Mouse (Mus musculus): ENCODE data around the gene Ccm2. TPM values are rescaled to one million over a fixed set of nuclear protein-coding genes. Genes with fewer than 3 reads are reported as not detected.

The Ccm2 gene
- polyA plus RNA-seq, 1 experiment: 52.3 TPM

DNA sequence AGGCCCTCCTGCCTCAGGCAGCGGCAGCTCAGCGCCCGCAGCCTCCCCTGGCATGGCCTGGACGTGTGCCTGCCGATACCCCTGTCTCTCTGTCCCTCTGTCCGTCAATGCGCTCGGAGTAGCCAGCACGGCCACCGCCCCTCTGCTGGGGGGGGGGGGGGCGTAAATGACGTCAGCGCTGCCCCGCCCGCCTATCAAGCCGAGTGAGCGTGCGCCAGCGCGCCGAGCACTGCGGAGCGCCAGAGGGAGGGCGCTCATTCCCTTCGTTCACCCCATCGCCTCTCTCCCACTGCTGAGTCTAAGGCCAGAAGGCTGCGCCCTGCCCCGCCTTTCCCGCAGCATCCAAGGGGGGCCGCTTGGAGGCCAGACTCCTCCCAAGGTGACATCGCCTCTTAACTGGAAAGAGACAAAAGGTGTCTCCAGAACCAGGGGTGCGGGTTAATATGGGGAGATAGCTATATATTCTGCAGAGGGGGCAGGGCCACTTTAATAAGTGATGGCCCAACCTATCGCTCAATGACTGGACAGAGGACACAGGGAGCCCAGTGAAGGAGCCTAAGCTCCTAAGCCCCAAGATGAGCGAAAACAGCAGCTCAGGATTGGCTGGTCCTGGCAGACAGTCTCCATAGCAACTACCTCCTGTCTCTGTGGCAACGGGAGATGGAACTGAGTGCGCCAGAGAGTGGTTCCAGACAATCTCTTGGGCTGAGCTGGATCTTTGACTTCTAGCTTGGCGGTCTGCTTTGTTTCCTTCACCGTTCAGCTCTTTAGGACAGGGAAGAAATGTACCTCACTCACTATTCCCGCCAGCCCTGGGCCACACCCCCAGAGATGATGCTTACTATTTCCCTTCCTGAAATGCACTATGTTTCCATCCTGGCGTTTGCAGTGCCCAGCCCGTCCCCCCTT is 59.1 kb downstream of the Ccm2 start, which contains the start of gene Nacad:
Gene Nacad (minus strand): TSS at position 563 of the 909 bp plus-strand sequence.
- TF ChIP-seq POLR2A (IDR thresholded peaks at IDR 0.05; ENCODE audit: borderline replicate concordance, control insufficient read depth, low read depth, low read length) (no peak), CTCF (IDR thresholded peaks at IDR 0.05; ENCODE audit: control insufficient read depth, insufficient read depth, low read length) (no peak)
- Histone ChIP-seq H3K4me1 (ENCODE audit: control insufficient read depth, insufficient read depth, low read length) (no peaks in the 10 kb centered on the region; the same call in 1 of the 2 replicates), H3K27ac (ENCODE audit: control insufficient read depth, insufficient read depth, low read depth, low read length, poor library complexity) (no peak within 1 kb of the TSS), H3K4me3 (replicated peaks; ENCODE audit: control insufficient read depth, low read depth, low read length) (no peak within 1 kb of the TSS)
- 8% methylated on average over 32 of the region's 41 CpGs for WGBS

DNA sequence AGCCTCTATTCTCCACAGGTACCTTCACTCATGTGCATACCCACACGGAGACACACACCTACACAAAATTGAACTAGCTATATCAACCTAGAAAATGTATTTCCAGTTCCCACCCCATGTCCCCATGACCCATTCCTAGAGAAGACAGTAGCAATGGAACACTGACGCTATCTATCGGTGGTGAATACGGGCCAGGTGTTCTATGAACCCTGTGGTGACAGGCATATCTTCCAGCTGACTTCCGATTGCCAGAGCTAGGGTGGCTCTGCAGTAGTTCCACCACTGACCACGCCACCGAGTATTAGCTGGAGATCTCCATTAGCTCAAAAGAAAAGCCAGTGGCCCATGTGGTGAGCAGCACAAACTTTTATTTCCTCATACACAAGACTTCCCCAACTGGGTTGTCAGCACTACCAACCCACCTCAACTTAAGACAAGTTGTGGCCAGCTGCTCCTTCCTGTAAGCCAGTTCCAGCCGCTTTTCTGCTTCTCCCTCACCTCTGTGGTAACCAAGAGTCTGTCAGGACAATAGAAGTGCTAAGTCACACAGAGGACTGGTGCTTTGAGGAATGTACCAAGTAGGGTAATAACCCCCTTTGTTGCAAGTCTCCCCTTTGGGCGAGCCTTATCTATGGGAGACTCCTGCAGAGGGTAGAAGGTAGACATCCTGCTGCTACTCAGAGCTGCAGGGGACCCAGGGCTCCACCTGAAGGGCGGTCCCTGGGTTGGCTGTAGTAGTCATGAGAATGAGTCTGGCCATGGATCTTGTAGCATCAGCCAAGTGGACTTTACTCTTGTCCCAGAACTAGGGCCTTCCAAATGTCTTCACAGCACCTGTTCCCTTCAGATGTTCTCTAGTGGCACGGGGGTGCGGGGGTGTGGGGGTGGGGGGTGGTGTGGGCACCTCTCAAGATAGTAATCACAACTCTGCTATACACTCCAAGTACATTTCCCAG is 68.8 kb downstream of the Ccm2 start:
- Histone ChIP-seq H3K4me1 (ENCODE audit: control insufficient read depth, insufficient read depth, low read length) (peaks cover 2% of the 10 kb centered on the region), H3K4me3 (replicated peaks; ENCODE audit: control insufficient read depth, low read depth, low read length) (no peak overlapping the region), H3K27ac (ENCODE audit: control insufficient read depth, insufficient read depth, low read depth, low read length, poor library complexity) (peak overlapping the region; percentile 92)
- WGBS: 47% methylated on average over 12 of the region's 12 CpGs
- TF ChIP-seq POLR2A (IDR thresholded peaks at IDR 0.05; ENCODE audit: borderline replicate concordance, control insufficient read depth, low read depth, low read length) (no peak), CTCF (IDR thresholded peaks at IDR 0.05; ENCODE audit: control insufficient read depth, insufficient read depth, low read length) (no peak)

DNA sequence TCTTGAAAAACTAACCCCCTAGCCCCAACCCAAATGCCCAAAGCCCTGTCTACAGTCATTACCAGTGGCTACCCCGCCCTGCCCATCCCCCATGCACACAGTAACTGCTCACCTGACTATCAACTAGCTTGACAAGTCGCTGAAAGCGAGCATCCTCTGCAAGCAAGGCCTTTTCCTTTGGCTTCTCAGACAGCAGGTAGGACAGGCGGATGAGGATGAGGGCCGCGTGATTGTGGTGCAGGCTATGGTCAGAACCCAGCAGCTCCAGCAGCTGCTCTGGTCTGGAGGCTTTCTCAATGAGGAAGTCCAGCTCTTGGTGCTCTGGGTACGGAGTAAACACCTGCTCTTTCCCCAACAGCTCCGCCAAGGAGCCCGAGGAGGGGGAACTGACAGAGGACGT is 77.0 kb downstream of the Ccm2 start:
- H3K4me3 ChIP-seq (replicated peaks; ENCODE audit: control insufficient read depth, low read depth, low read length): peak overlapping the region; percentile 60
- H3K27ac ChIP-seq (ENCODE audit: control insufficient read depth, insufficient read depth, low read depth, low read length, poor library complexity): peak overlapping the region; percentile 73
- no peak for TF ChIP-seq CTCF (IDR thresholded peaks at IDR 0.05; ENCODE audit: control insufficient read depth, insufficient read depth, low read length)
- no peak for TF ChIP-seq POLR2A (IDR thresholded peaks at IDR 0.05; ENCODE audit: borderline replicate concordance, control insufficient read depth, low read depth, low read length)
- H3K4me1 ChIP-seq (ENCODE audit: control insufficient read depth, insufficient read depth, low read length): peaks cover 4% of the 10 kb centered on the region; the same call in 1 of the 2 replicates
- 29% methylated on average over 10 of the region's 10 CpGs for WGBS

DNA sequence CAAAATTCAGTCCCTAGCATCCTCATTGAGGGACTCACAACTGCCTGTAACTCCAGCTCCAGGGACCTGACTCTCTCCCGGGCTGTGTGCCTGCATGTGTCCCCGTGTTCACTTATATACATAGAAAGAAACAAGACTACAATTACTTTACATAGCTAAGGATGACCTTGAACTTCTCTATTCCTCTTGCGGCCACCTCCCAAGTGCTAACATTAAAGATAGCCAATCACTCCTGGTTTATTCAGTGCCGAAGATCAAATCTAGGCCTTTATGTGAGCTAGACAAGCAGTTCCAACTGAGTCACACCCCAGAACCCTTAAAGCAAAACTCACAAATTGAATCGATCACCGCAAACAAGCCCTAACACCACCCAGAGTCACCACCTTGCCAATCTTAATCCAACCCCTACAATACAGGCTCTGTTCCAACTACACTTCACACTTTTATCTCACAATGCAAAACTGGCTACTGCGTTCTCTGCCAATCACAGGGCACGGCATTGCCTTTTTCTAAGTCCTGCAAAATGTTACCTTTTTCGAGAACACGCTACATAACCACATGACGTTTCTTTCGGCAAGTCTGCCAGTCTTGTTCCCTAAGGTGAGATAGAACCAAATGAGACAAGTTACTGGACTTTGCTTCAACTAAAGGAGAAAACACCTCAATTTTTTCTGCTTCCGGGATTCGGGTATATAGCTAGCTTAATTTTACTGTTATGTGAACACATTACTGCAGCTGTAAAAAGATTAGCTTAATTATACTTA is 78.1 kb downstream of the Ccm2 start:
- 41% methylated on average over 14 of the region's 14 CpGs for WGBS
- Histone ChIP-seq H3K4me3 (replicated peaks; ENCODE audit: control insufficient read depth, low read depth, low read length) (peak overlapping the region; percentile 37), H3K27ac (ENCODE audit: control insufficient read depth, insufficient read depth, low read depth, low read length, poor library complexity) (peak overlapping the region; percentile 73; the same call in 1 of the 2 replicates), H3K4me1 (ENCODE audit: control insufficient read depth, insufficient read depth, low read length) (peaks cover 6% of the 10 kb centered on the region; the same call in 1 of the 2 replicates)
- TF ChIP-seq CTCF (IDR thresholded peaks at IDR 0.05; ENCODE audit: control insufficient read depth, insufficient read depth, low read length) (no peak), POLR2A (IDR thresholded peaks at IDR 0.05; ENCODE audit: borderline replicate concordance, control insufficient read depth, low read depth, low read length) (no peak)

DNA sequence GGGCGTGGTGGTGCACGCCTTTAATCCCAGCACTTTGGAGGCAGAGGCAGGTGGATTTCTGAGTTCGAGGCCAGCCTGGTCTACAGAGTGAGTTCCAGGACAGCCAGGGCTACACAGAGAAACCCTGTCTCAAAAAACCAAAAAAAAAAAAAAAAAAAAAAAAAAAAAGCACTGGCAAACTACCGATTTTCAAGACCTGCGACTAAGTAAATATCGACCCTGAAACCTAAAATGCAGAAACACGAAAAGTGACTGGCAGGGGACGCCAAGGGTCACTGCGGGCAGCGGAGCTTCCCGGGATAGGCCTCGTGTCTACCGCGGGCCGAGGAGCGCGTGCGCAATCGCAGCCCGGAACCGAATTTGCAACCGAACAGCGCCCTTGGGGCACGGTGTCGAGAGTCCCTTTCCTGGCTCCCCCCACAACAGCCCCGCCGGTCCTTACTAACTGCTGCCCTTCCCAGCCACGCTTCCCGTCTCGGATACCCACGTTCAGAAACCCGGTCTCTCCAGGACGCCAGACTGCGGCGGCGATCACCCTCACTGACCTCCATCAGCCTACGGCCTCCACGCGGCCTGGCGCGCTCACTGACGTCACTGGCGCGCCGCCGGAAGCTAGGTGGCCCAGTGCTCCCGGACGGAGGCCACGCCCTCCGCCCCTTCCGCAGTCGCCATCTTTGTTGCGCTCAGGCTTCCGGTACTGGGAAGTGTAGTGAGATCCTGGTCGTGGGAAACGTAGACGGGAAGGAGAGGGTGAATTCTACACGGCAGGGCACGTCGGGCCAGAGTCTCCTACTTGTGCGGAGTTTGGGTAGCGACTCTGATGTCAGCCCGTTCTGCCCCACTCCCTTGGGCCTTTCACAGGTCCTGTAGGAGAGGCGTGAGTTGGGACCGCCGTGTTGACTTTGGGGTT is 79.0 kb downstream of the Ccm2 start, which contains the start of gene Tbrg4:
Gene Tbrg4 (minus strand): TSS at position 590 of the 910 bp plus-strand sequence.
- TF ChIP-seq CTCF (IDR thresholded peaks at IDR 0.05; ENCODE audit: control insufficient read depth, insufficient read depth, low read length): no peak
- TF ChIP-seq POLR2A (IDR thresholded peaks at IDR 0.05; ENCODE audit: borderline replicate concordance, control insufficient read depth, low read depth, low read length): peak; percentile 72; the same call in 1 of the 2 replicates
- H3K4me3 ChIP-seq (replicated peaks; ENCODE audit: control insufficient read depth, low read depth, low read length): peak within 1 kb of the TSS; percentile 90
- peaks cover 6% of the 10 kb centered on the region; the same call in 1 of the 2 replicates for H3K4me1 ChIP-seq (ENCODE audit: control insufficient read depth, insufficient read depth, low read length)
- H3K27ac ChIP-seq (ENCODE audit: control insufficient read depth, insufficient read depth, low read depth, low read length, poor library complexity): peak within 1 kb of the TSS; percentile 96
- under 1% methylated on average over 66 of the region's 66 CpGs for WGBS

DNA sequence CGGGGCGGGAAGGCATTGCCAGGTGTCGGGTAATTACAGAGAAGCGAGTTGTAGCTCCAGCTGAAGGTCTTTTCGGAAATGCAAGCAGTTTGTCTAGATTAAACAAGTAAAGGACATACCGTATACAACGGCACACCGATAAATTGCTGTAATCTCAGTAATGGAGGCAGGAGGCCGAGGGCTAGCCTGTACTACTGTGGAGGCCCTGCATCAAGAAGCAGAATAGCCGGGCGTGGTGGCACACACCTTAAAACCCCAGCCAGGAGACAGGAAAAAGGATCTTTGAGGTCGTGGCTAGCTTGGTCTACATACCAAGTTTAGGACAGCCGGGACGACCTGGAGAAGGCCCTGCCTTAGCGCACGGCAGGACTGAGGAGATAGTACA is 79.7 kb downstream of the Ccm2 start:
- WGBS: 14% methylated on average over 16 of the region's 16 CpGs
- H3K27ac ChIP-seq (ENCODE audit: control insufficient read depth, insufficient read depth, low read depth, low read length, poor library complexity): peak overlapping the region; percentile 96
- H3K4me3 ChIP-seq (replicated peaks; ENCODE audit: control insufficient read depth, low read depth, low read length): peak overlapping the region; percentile 90
- peaks cover 6% of the 10 kb centered on the region; the same call in 1 of the 2 replicates for H3K4me1 ChIP-seq (ENCODE audit: control insufficient read depth, insufficient read depth, low read length)
- TF ChIP-seq POLR2A (IDR thresholded peaks at IDR 0.05; ENCODE audit: borderline replicate concordance, control insufficient read depth, low read depth, low read length): no peak
- TF ChIP-seq CTCF (IDR thresholded peaks at IDR 0.05; ENCODE audit: control insufficient read depth, insufficient read depth, low read length): no peak
